17 mouse cellular contexts compared by ENCODE assay signal in genomic region chr14:45734530-45735410, GRCm38 (mm10).
"Had no signal": no experiment of that assay in that cellular context is flagged by ENCODE, and none has a peak within 500 bp of the region (broad histone marks: within the 10 kb centered on the region; RNA-seq: fewer than 3 reads in every experiment).

No protein-coding gene starts in this region.

- H3K27me3 ChIP-seq: midbrain, embryonic 13.5 days; midbrain, embryonic 15.5 days; neural tube, embryonic 13.5 days; neural tube, embryonic 15.5 days had no signal

- H3K9ac ChIP-seq: lung, embryonic 14.5 days; midbrain, embryonic 13.5 days; midbrain, embryonic 15.5 days; neural tube, embryonic 13.5 days; neural tube, embryonic 15.5 days had no signal

- H3K4me2 ChIP-seq: lung, embryonic 14.5 days; midbrain, embryonic 13.5 days; midbrain, embryonic 15.5 days; neural tube, embryonic 13.5 days; neural tube, embryonic 15.5 days had no signal

- H3K27ac ChIP-seq: midbrain, embryonic 10.5 days; midbrain, embryonic 13.5 days; midbrain, embryonic 15.5 days; neural tube, embryonic 13.5 days; neural tube, embryonic 15.5 days had no signal

- H3K4me3 ChIP-seq: midbrain, embryonic 10.5 days; midbrain, embryonic 13.5 days; midbrain, embryonic 15.5 days; myocyte; neural tube, embryonic 13.5 days; neural tube, embryonic 15.5 days had no signal

- H3K4me1 ChIP-seq: midbrain, embryonic 13.5 days; midbrain, embryonic 15.5 days; neural tube, embryonic 13.5 days; neural tube, embryonic 15.5 days had no signal

- ATAC-seq: midbrain, embryonic 13.5 days; midbrain, embryonic 15.5 days had no signal

- H3K36me3 ChIP-seq: midbrain, embryonic 10.5 days; midbrain, embryonic 13.5 days; midbrain, embryonic 15.5 days; neural tube, embryonic 13.5 days; neural tube, embryonic 15.5 days had no signal

- DNase-seq: lung, embryonic 14.5 days; lung, postnatal 10 days; lung, postnatal 4 days; retina, postnatal 1 day; right cerebral cortex, adult 18-20 months; right cerebral cortex, postnatal 25 days; right cerebral cortex, postnatal 4 days; spleen, adult 18-20 months; thymus, adult 18-20 months; thymus, postnatal 14 days; thymus, postnatal 36 days had no signal

- H3K9me3 ChIP-seq: midbrain, embryonic 10.5 days; midbrain, embryonic 13.5 days; midbrain, embryonic 15.5 days; neural tube, embryonic 13.5 days; neural tube, embryonic 15.5 days had no signal
